Mouse (Mus musculus) myocyte (in vitro differentiated cells): ENCODE results near the gene Ncstn. TPM values are rescaled to one million over a fixed set of nuclear protein-coding genes. Genes with fewer than 3 reads are reported as not detected.

Source experiments
- H3K27me3 ChIP-seq: one replicate; pipeline ENCODE4 v1.6.1; 2011; ENCODE audit not compliant: control insufficient read depth, insufficient read depth, insufficient read length
- H3K36me3 ChIP-seq: one replicate; pipeline ENCODE4 v1.6.1; 2011; ENCODE audit not compliant: control insufficient read depth, insufficient read depth
- H3K4me2 ChIP-seq: one replicate; pipeline ENCODE4 v1.6.1; 2011; ENCODE audit warnings: low read depth, control low read depth
- H3K4me3 ChIP-seq: one replicate; pipeline ENCODE4 v1.5.1; 2011; ENCODE audit warnings: mild to moderate bottlenecking, control low read depth, moderate library complexity
- H3K79me2 ChIP-seq: one replicate; pipeline ENCODE4 v1.6.1; 2011; ENCODE audit not compliant: control insufficient read depth, insufficient read depth
- H3ac ChIP-seq: one replicate; pipeline ENCODE4 v1.6.1; 2011; ENCODE audit not compliant: control insufficient read depth, insufficient read length
- CEBPB ChIP-seq: IDR thresholded peaks from 2 replicates; pipeline ENCODE4 v1.6.1; 2011; ENCODE audit warnings: mild to moderate bottlenecking, moderate library complexity; ENCODE audit not compliant: poor library complexity, insufficient read depth, severe bottlenecking
- E2F4 ChIP-seq: IDR thresholded peaks from one replicate; pipeline ENCODE4 v1.6.1; 2011; ENCODE audit warnings: mild to moderate bottlenecking, control low read depth, moderate library complexity; ENCODE audit not compliant: insufficient read depth
- MAX ChIP-seq: IDR thresholded peaks from one replicate; pipeline ENCODE4 v1.6.1; 2011; ENCODE audit warnings: low read depth, mild to moderate bottlenecking, control low read depth
- MYOD1 ChIP-seq, 3 experiments: IDR thresholded peaks; one replicate each; pipeline ENCODE4 v1.6.1; 2011; ENCODE audit warnings: control low read depth in 2 of 3, low read depth in 2 of 3, mild to moderate bottlenecking in 2 of 3, moderate library complexity in 1 of 3; ENCODE audit not compliant: insufficient read length in 2 of 3, control insufficient read depth in 1 of 3
- MYOG ChIP-seq, 3 experiments: IDR thresholded peaks; one replicate each; pipeline ENCODE4 v1.6.1; 2011; ENCODE audit warnings: control low read depth in 2 of 3, low read depth in 2 of 3, mild to moderate bottlenecking in 2 of 3; ENCODE audit not compliant: insufficient read length in 2 of 3, control insufficient read depth in 1 of 3, insufficient read depth in 1 of 3
- POLR2A ChIP-seq: IDR thresholded peaks from one replicate; pipeline ENCODE4 v1.6.1; 2011; ENCODE audit warnings: low read depth, mild to moderate bottlenecking, control low read depth, moderate library complexity; ENCODE audit not compliant: insufficient read length
- POLR2AphosphoS2 ChIP-seq: IDR thresholded peaks from one replicate; pipeline ENCODE4 v1.6.1; 2011; ENCODE audit warnings: low read depth, control low read depth; ENCODE audit not compliant: insufficient read length
- REST ChIP-seq: IDR thresholded peaks from one replicate; pipeline ENCODE4 v1.6.1; 2011; ENCODE audit warnings: mild to moderate bottlenecking, control low read depth, moderate library complexity; ENCODE audit not compliant: insufficient read depth, insufficient read length
- SRF ChIP-seq: IDR thresholded peaks from one replicate; pipeline ENCODE4 v1.6.1; 2011; ENCODE audit warnings: low read depth; ENCODE audit not compliant: control insufficient read depth, insufficient read length
- TCF12 ChIP-seq: IDR thresholded peaks from one replicate; pipeline ENCODE4 v1.6.1; 2011; ENCODE audit warnings: mild to moderate bottlenecking, control low read depth; ENCODE audit not compliant: poor library complexity, insufficient read depth, severe bottlenecking
- TCF3 ChIP-seq: IDR thresholded peaks from one replicate; pipeline ENCODE4 v1.6.1; 2011; ENCODE audit warnings: low read depth, control low read depth; ENCODE audit not compliant: insufficient read length
- USF1 ChIP-seq: IDR thresholded peaks from one replicate; pipeline ENCODE4 v1.6.1; 2011; ENCODE audit warnings: low read depth, mild to moderate bottlenecking, control low read depth, moderate library complexity
- polyA plus RNA-seq: library from polyadenylated mRNA; unstranded; fragments of >200 nt; fragmentation: generic; extraction: Trizol; gene quantifications from one replicate; pipeline ENCODE4 v1.2.1, GENCODE M21; 2012; ENCODE audit warnings: missing spikeins

The Ncstn gene
- polyA plus RNA-seq, 1 experiment, result 49.7 TPM

GRCm38 (mm10) chr1:172028394-172029275 lies 54.0 kb downstream of the Ncstn start, which contains the start of gene Vangl2:
Gene Vangl2, minus strand, starts transcription at chr1:172028444.
- Histone ChIP-seq H3ac (peak within 1 kb of the TSS; percentile 40), H3K4me2 (peak within 1 kb of the TSS; percentile 92), H3K27me3 (no peaks in the 10 kb centered on the region), H3K79me2 (peaks cover under 1% of the 10 kb centered on the region), H3K36me3 (no peaks in the 10 kb centered on the region), H3K4me3 (peak within 1 kb of the TSS; percentile 40)
- no peak for TF ChIP-seq MAX
- no peak for TF ChIP-seq POLR2AphosphoS2
- no peak for TF ChIP-seq TCF12
- no peak for TF ChIP-seq TCF3

- TF ChIP-seq MAX, result no peak
- TF ChIP-seq POLR2AphosphoS2, result no peak
- no peak for TF ChIP-seq TCF3
- TF ChIP-seq MYOG (IDR thresholded peaks at IDR 0.05; ENCODE audit: control insufficient read depth in 1 of 3, insufficient read depth in 1 of 3, insufficient read length in 2 of 3, low read depth in 2 of 3), result no peak
- TF ChIP-seq SRF, result no peak
- TF ChIP-seq USF1, result no peak
- TF ChIP-seq POLR2A, result no peak
- no peak for TF ChIP-seq REST
- no peak for TF ChIP-seq MYOD1 (IDR thresholded peaks at IDR 0.05; ENCODE audit: control insufficient read depth in 1 of 3, insufficient read length in 2 of 3, low read depth in 2 of 3)
- TF ChIP-seq TCF12, result no peak
- no peak for TF ChIP-seq E2F4
- TF ChIP-seq CEBPB, result no peak
- no peaks in the 10 kb centered on the region for H3K27me3 ChIP-seq
- no peak overlapping the region for H3ac ChIP-seq
- peak overlapping the region; percentile 92 for H3K4me2 ChIP-seq
- H3K79me2 ChIP-seq, result peaks cover 3% of the 10 kb centered on the region
- H3K4me3 ChIP-seq, result peak overlapping the region; percentile 40
- H3K36me3 ChIP-seq, result no peaks in the 10 kb centered on the region
Measured at GRCm38 (mm10) chr1:172027809-172028102, 54.8 kb downstream of the Ncstn start.

GRCm38 (mm10) chr1:172027010-172027808 lies 55.4 kb downstream of the Ncstn start:
- Histone ChIP-seq H3K4me2 (peak overlapping the region; percentile 92), H3K4me3 (peak overlapping the region; percentile 40), H3ac (peak overlapping the region; percentile 40), H3K79me2 (peaks cover 3% of the 10 kb centered on the region), H3K36me3 (no peaks in the 10 kb centered on the region), H3K27me3 (no peaks in the 10 kb centered on the region)
- TF ChIP-seq MYOD1 (IDR thresholded peaks at IDR 0.05; ENCODE audit: control insufficient read depth in 1 of 3, insufficient read length in 2 of 3, low read depth in 2 of 3) (peak in 2 of 3 experiments; percentile 55 to 59), MAX (no peak), CEBPB (no peak), TCF12 (no peak), REST (no peak), SRF (no peak), POLR2A (peak; percentile 68), E2F4 (no peak), MYOG (IDR thresholded peaks at IDR 0.05; ENCODE audit: control insufficient read depth in 1 of 3, insufficient read depth in 1 of 3, insufficient read length in 2 of 3, low read depth in 2 of 3) (peak in 2 of 3 experiments; percentile 63 to 79), TCF3 (peak; percentile 6), USF1 (no peak)

GRCm38 (mm10) chr1:172026201-172026901 lies 56.2 kb downstream of the Ncstn start:
- H3ac ChIP-seq, result peak overlapping the region; percentile 40
- H3K79me2 ChIP-seq, result peaks cover 3% of the 10 kb centered on the region
- no peaks in the 10 kb centered on the region for H3K36me3 ChIP-seq
- no peak for TF ChIP-seq REST
- no peak for TF ChIP-seq E2F4
- TF ChIP-seq POLR2AphosphoS2, result no peak
- no peak for TF ChIP-seq USF1
- no peaks in the 10 kb centered on the region for H3K27me3 ChIP-seq
- peak overlapping the region; percentile 40 for H3K4me3 ChIP-seq
- H3K4me2 ChIP-seq, result peak overlapping the region; percentile 82
